Mouse (Mus musculus): ENCODE measurements at regions not wholly inside any gene's neighbourhood (a gene's known extent, or its start where the extent isn't known, plus 50 kb on each side); places are given as distances from the start of the nearest gene placed in this dataset.

GRCm38 (mm10) chr2:71605606-71606005, 59.1 kb upstream of the Dlx2 start:
- no peaks in the 10 kb centered on the region for H3K36me3 ChIP-seq (ENCODE audit: control insufficient read depth, insufficient read depth, low read length, poor library complexity, severe bottlenecking)
- no peak overlapping the region for H3K4me3 ChIP-seq (ENCODE audit: insufficient read depth in 1 of 2, low read depth in 1 of 2, low read length in 2 of 2, poor library complexity in 1 of 2, severe bottlenecking in 1 of 2)
- DNase-seq (ENCODE audit: low read depth, low spot score) = no peak
- no peak for TF ChIP-seq HCFC1 (IDR thresholded peaks at IDR 0.05; ENCODE audit: borderline replicate concordance, insufficient read depth, low read length)
- H3K27ac ChIP-seq (ENCODE audit: insufficient read depth, low read depth, low read length, poor library complexity, severe bottlenecking) = no peak overlapping the region
- H3K9me3 ChIP-seq (ENCODE audit: control insufficient read depth, insufficient read depth, low read depth, low read length) = no peaks in the 10 kb centered on the region
- H3K4me1 ChIP-seq (ENCODE audit: control insufficient read depth in 2 of 2, insufficient read depth in 2 of 2, low read length in 2 of 2, poor library complexity in 1 of 2) = peaks cover 2 to 4% of the 10 kb centered on the region in 2 experiments; a peak in 2 of 4 replicates
- H3K9ac ChIP-seq (ENCODE audit: insufficient read depth, low read depth, low read length, poor library complexity, severe bottlenecking) = no peak overlapping the region
- in situ Hi-C loops (cut with MboI; ENCODE audit: low sequenced_read_pairs in 2 of 2, unreplicated experiment in 2 of 2) = no loop called here

GRCm38 (mm10) chr2:71607087-71607502, 60.5 kb upstream of the Dlx2 start:
- H3K9ac ChIP-seq (ENCODE audit: insufficient read depth, low read depth, low read length, poor library complexity, severe bottlenecking) = no peak overlapping the region
- H3K27ac ChIP-seq (ENCODE audit: insufficient read depth, low read depth, low read length, poor library complexity, severe bottlenecking) = no peak overlapping the region
- no peak for DNase-seq (ENCODE audit: low read depth, low spot score)
- H3K36me3 ChIP-seq (ENCODE audit: control insufficient read depth, insufficient read depth, low read length, poor library complexity, severe bottlenecking) = no peaks in the 10 kb centered on the region
- no peak overlapping the region for H3K4me3 ChIP-seq (ENCODE audit: insufficient read depth in 1 of 2, low read depth in 1 of 2, low read length in 2 of 2, poor library complexity in 1 of 2, severe bottlenecking in 1 of 2)
- H3K9me3 ChIP-seq (ENCODE audit: control insufficient read depth, insufficient read depth, low read depth, low read length) = no peaks in the 10 kb centered on the region
- peaks cover 2 to 4% of the 10 kb centered on the region in 2 experiments; a peak in 2 of 4 replicates for H3K4me1 ChIP-seq (ENCODE audit: control insufficient read depth in 2 of 2, insufficient read depth in 2 of 2, low read length in 2 of 2, poor library complexity in 1 of 2)
- in situ Hi-C loops (cut with MboI; ENCODE audit: low sequenced_read_pairs in 2 of 2, unreplicated experiment in 2 of 2) = no loop called here
- TF ChIP-seq CHD2 (IDR thresholded peaks at IDR 0.05; ENCODE audit: low read depth, low read length) = no peak
- no peak for TF ChIP-seq ZNF384 (IDR thresholded peaks at IDR 0.05; ENCODE audit: low read depth, low read length)
- TF ChIP-seq ZC3H11A (IDR thresholded peaks at IDR 0.05; ENCODE audit: borderline replicate concordance, low read depth, low read length) = no peak
- no peak for TF ChIP-seq HCFC1 (IDR thresholded peaks at IDR 0.05; ENCODE audit: borderline replicate concordance, insufficient read depth, low read length)
- no peak for TF ChIP-seq MAFK (IDR thresholded peaks at IDR 0.05; ENCODE audit: insufficient read depth, low read depth, low read length)

- no peaks in the 10 kb centered on the region for H3K9me3 ChIP-seq (ENCODE audit: control insufficient read depth, insufficient read depth, low read depth, low read length)
- H3K4me1 ChIP-seq (ENCODE audit: control insufficient read depth in 2 of 2, insufficient read depth in 2 of 2, low read length in 2 of 2, poor library complexity in 1 of 2) = 0 out of 4 replicates have a peak, but pooled peaks cover 0 to 2% of the 10 kb centered on the region in 2 experiments
- in situ Hi-C loops (cut with MboI; ENCODE audit: low sequenced_read_pairs in 2 of 2, unreplicated experiment in 2 of 2) = no loop called here
- no peak overlapping the region for H3K4me3 ChIP-seq (ENCODE audit: insufficient read depth in 1 of 2, low read depth in 1 of 2, low read length in 2 of 2, poor library complexity in 1 of 2, severe bottlenecking in 1 of 2)
- H3K9ac ChIP-seq (ENCODE audit: insufficient read depth, low read depth, low read length, poor library complexity, severe bottlenecking) = no peak overlapping the region
- H3K27ac ChIP-seq (ENCODE audit: insufficient read depth, low read depth, low read length, poor library complexity, severe bottlenecking) = no peak overlapping the region
- no peak for DNase-seq (ENCODE audit: low read depth, low spot score)
- no peak for TF ChIP-seq HCFC1 (IDR thresholded peaks at IDR 0.05; ENCODE audit: borderline replicate concordance, insufficient read depth, low read length)
- TF ChIP-seq CHD2 (IDR thresholded peaks at IDR 0.05; ENCODE audit: low read depth, low read length) = no peak
- TF ChIP-seq ZC3H11A (IDR thresholded peaks at IDR 0.05; ENCODE audit: borderline replicate concordance, low read depth, low read length) = no peak
- TF ChIP-seq MAFK (IDR thresholded peaks at IDR 0.05; ENCODE audit: insufficient read depth, low read depth, low read length) = no peak
- H3K36me3 ChIP-seq (ENCODE audit: control insufficient read depth, insufficient read depth, low read length, poor library complexity, severe bottlenecking) = no peaks in the 10 kb centered on the region
Measured at GRCm38 (mm10) chr2:71613216-71613615, 66.7 kb upstream of the Dlx2 start.

- no peak overlapping the region for H3K27ac ChIP-seq (ENCODE audit: insufficient read depth, low read depth, low read length, poor library complexity, severe bottlenecking)
- 0 out of 4 replicates have a peak, but pooled peaks cover 0 to 2% of the 10 kb centered on the region in 2 experiments for H3K4me1 ChIP-seq (ENCODE audit: control insufficient read depth in 2 of 2, insufficient read depth in 2 of 2, low read length in 2 of 2, poor library complexity in 1 of 2)
- H3K4me3 ChIP-seq (ENCODE audit: insufficient read depth in 1 of 2, low read depth in 1 of 2, low read length in 2 of 2, poor library complexity in 1 of 2, severe bottlenecking in 1 of 2) = no peak overlapping the region
- TF ChIP-seq HCFC1 (IDR thresholded peaks at IDR 0.05; ENCODE audit: borderline replicate concordance, insufficient read depth, low read length) = no peak
- no peak for TF ChIP-seq ZC3H11A (IDR thresholded peaks at IDR 0.05; ENCODE audit: borderline replicate concordance, low read depth, low read length)
- no peak for TF ChIP-seq CHD2 (IDR thresholded peaks at IDR 0.05; ENCODE audit: low read depth, low read length)
- TF ChIP-seq ZNF384 (IDR thresholded peaks at IDR 0.05; ENCODE audit: low read depth, low read length) = no peak
- no peak for TF ChIP-seq MAFK (IDR thresholded peaks at IDR 0.05; ENCODE audit: insufficient read depth, low read depth, low read length)
- H3K36me3 ChIP-seq (ENCODE audit: control insufficient read depth, insufficient read depth, low read length, poor library complexity, severe bottlenecking) = no peaks in the 10 kb centered on the region
- H3K9me3 ChIP-seq (ENCODE audit: control insufficient read depth, insufficient read depth, low read depth, low read length) = no peaks in the 10 kb centered on the region
- in situ Hi-C loops (cut with MboI; ENCODE audit: low sequenced_read_pairs in 2 of 2, unreplicated experiment in 2 of 2) = no loop called here
- no peak for DNase-seq (ENCODE audit: low read depth, low spot score)
- H3K9ac ChIP-seq (ENCODE audit: insufficient read depth, low read depth, low read length, poor library complexity, severe bottlenecking) = no peak overlapping the region
Measured at GRCm38 (mm10) chr2:71616526-71616925, 70.0 kb upstream of the Dlx2 start.

GRCm38 (mm10) chr2:71621458-71621857, 74.9 kb upstream of the Dlx2 start:
- in situ Hi-C loops (cut with MboI; ENCODE audit: low sequenced_read_pairs in 2 of 2, unreplicated experiment in 2 of 2) = no loop called here
- TF ChIP-seq ZNF384 (IDR thresholded peaks at IDR 0.05; ENCODE audit: low read depth, low read length) (no peak), HCFC1 (IDR thresholded peaks at IDR 0.05; ENCODE audit: borderline replicate concordance, insufficient read depth, low read length) (no peak), MAFK (IDR thresholded peaks at IDR 0.05; ENCODE audit: insufficient read depth, low read depth, low read length) (no peak), ZC3H11A (IDR thresholded peaks at IDR 0.05; ENCODE audit: borderline replicate concordance, low read depth, low read length) (no peak), CHD2 (IDR thresholded peaks at IDR 0.05; ENCODE audit: low read depth, low read length) (no peak)
- Histone ChIP-seq H3K4me1 (ENCODE audit: control insufficient read depth in 2 of 2, insufficient read depth in 2 of 2, low read length in 2 of 2, poor library complexity in 1 of 2) (peaks cover 2 to 19% of the 10 kb centered on the region in 2 experiments; a peak in 2 of 4 replicates), H3K27ac (ENCODE audit: insufficient read depth, low read depth, low read length, poor library complexity, severe bottlenecking) (no peak overlapping the region), H3K9me3 (ENCODE audit: control insufficient read depth, insufficient read depth, low read depth, low read length) (no peaks in the 10 kb centered on the region), H3K36me3 (ENCODE audit: control insufficient read depth, insufficient read depth, low read length, poor library complexity, severe bottlenecking) (no peaks in the 10 kb centered on the region), H3K4me3 (ENCODE audit: insufficient read depth in 1 of 2, low read depth in 1 of 2, low read length in 2 of 2, poor library complexity in 1 of 2, severe bottlenecking in 1 of 2) (no peak overlapping the region), H3K9ac (ENCODE audit: insufficient read depth, low read depth, low read length, poor library complexity, severe bottlenecking) (no peak overlapping the region)
- no peak for DNase-seq (ENCODE audit: low read depth, low spot score)

Measured in ES-E14 (cell line).